Mouse (Mus musculus) forelimb bud, embryonic 11.5 days (tissue): ENCODE results near the gene Pcsk5.
A peak's percentile ranks its signal among the peaks of the same experiment; 100 is the strongest.

Experiments
- DNase-seq: peaks from one replicate; pipeline ENCODE4 v3.0.0-alpha.2; 2012; ENCODE audit warnings: low read depth, low spot score

The Pcsk5 gene

GRCm38 (mm10) chr19:17399965-17400364 is 437.5 kb downstream of the Pcsk5 start:
- DNase-seq, result no peak

GRCm38 (mm10) chr19:17397922-17398321 is 439.5 kb downstream of the Pcsk5 start:
- DNase-seq, result no peak

GRCm38 (mm10) chr19:17396802-17397201 is 440.6 kb downstream of the Pcsk5 start:
- no peak for DNase-seq

- DNase-seq, result peak; percentile 80
Observed at GRCm38 (mm10) chr19:17393841-17394591, 443.4 kb downstream of the Pcsk5 start, which contains the start of gene Rfk. Rfk (plus strand) TSS chr19:17394043.

GRCm38 (mm10) chr19:17392866-17393265 is 444.6 kb downstream of the Pcsk5 start:
- no peak for DNase-seq

- DNase-seq, result peak; percentile 39
Observed at GRCm38 (mm10) chr19:17388404-17388803, 449.0 kb downstream of the Pcsk5 start.

GRCm38 (mm10) chr19:17386424-17386823 is 451.0 kb downstream of the Pcsk5 start:
- DNase-seq, result no peak

GRCm38 (mm10) chr19:17385426-17385825 is 452.0 kb downstream of the Pcsk5 start:
- DNase-seq, result no peak

- no peak for DNase-seq
Observed at GRCm38 (mm10) chr19:17385022-17385421, 452.4 kb downstream of the Pcsk5 start.

GRCm38 (mm10) chr19:17382807-17383397 is 454.5 kb downstream of the Pcsk5 start:
- no peak for DNase-seq
